Mouse (Mus musculus) cortical plate, adult 2 months (tissue): Measurements from ENCODE around the gene Ripk1. TPM values are rescaled to one million over a fixed set of nuclear protein-coding genes. Genes with fewer than 3 reads are reported as not detected.

Experiments
- H3K27ac ChIP-seq: fragments of 200-500 bp; 2 replicates; pipeline ENCODE4 v1.5.1; 2012; ENCODE audit warnings: low read length, control low read depth, inconsistent platforms; ENCODE audit not compliant: insufficient read depth
- H3K4me1 ChIP-seq: fragments of 200-500 bp; 2 replicates; pipeline ENCODE4 v1.6.1; 2011; ENCODE audit warnings: low read length; ENCODE audit not compliant: control insufficient read depth, insufficient read depth
- H3K4me3 ChIP-seq: fragments of 200-500 bp; 2 replicates; pipeline ENCODE4 v1.5.1; 2011; ENCODE audit warnings: mild to moderate bottlenecking, low read length, control low read depth; ENCODE audit not compliant: insufficient read depth
- CTCF ChIP-seq: fragments of 200-500 bp; IDR thresholded peaks from 2 replicates; pipeline ENCODE4 v1.5.1; 2011; ENCODE audit warnings: mild to moderate bottlenecking, control low read depth, low read length; ENCODE audit not compliant: insufficient read depth; ENCODE audit errors: extremely low read depth
- POLR2A ChIP-seq: fragments of 200-500 bp; IDR thresholded peaks from 2 replicates; pipeline ENCODE4 v1.6.1; 2011; ENCODE audit warnings: mild to moderate bottlenecking, low read length, control low read depth; ENCODE audit not compliant: insufficient read depth; ENCODE audit errors: extremely low read depth
- polyA plus RNA-seq: library from polyadenylated mRNA; depleted of rRNA; stranded (reverse); fragments of >200 nt; gene quantifications from 2 replicates; pipeline ENCODE4 v1.2.3, GENCODE M21; 2012; rRNA removed

The Ripk1 gene
- polyA plus RNA-seq, 1 experiment = 2.8 TPM

DNA sequence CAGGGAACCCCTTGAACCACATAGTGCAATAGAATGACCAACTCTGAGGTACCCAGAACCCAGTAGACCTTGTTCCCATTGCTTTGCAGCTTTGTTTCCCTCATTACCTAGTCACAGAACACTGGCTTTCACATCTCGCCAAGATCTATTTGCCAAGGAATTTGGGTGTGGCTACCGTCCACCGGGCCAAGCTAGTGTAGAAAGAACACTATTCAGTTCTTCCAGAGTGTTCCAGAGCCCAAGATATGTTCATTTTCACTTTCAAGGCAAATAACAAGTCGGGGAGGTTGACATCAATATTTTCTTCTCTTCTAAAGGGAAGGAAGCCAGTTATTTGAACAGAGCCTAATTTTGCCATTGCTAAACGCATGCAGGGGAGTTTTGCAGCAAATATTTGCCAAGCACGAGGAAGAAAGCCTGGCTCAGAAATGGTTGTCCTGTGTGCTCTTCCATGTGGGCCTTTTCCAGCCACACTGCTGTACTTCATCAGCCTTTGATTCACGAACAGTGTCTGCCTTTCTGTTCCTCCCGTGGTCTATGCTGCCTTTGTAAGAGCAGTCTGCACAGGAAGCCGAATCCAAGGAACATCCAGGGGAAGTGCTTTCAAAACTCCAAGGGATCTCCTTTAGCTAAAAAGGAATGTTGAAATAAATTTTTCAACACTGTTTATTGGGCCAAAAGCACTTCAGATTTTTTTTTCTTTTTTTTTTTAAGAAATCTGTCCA lies 82.0 kb downstream of the Ripk1 start:
- H3K4me3 ChIP-seq = no peak overlapping the region
- TF ChIP-seq POLR2A = no peak
- no peak for TF ChIP-seq CTCF
- peak overlapping the region; percentile 72 for H3K27ac ChIP-seq
- H3K4me1 ChIP-seq = peaks cover 3% of the 10 kb centered on the region; the same call in 1 of the 2 replicates

Other genes starting within 250 kb of the Ripk1 start
- not detected in 2 replicates for gene Serpinb6e, start 159.0 kb upstream of the Ripk1 start, polyA plus RNA-seq
- 0.28 and 0.44 TPM in 2 replicates for gene Serpinb6c, start 96.7 kb upstream of the Ripk1 start, polyA plus RNA-seq
- 8.2 and 8.8 TPM in 2 replicates for gene Nqo2, start 37.7 kb upstream of the Ripk1 start, polyA plus RNA-seq
- gene Serpinb6a, start 431 bp downstream of the Ripk1 start, polyA plus RNA-seq = 47.0 and 50.5 TPM in 2 replicates
- gene Bphl, start 35.2 kb downstream of the Ripk1 start, polyA plus RNA-seq = 51.4 and 54.0 TPM in 2 replicates
- 1,313 and 1,351 TPM in 2 replicates for gene Tubb2a, start 75.6 kb downstream of the Ripk1 start, polyA plus RNA-seq
- gene Tubb2b, start 128.1 kb downstream of the Ripk1 start, polyA plus RNA-seq = 264 and 334 TPM in 2 replicates
- gene Psmg4, start 160.6 kb downstream of the Ripk1 start, polyA plus RNA-seq = 37.3 and 42.2 TPM in 2 replicates